Mouse (Mus musculus) G1E (cell line): ENCODE data around the gene Gm13420.

Experiments used
- CTCF ChIP-seq: IDR thresholded peaks from 2 replicates; pipeline ENCODE4 v1.5.1; 2012; ENCODE audit warnings: low read depth, low read length, inconsistent platforms, mixed read lengths
- POLR2AphosphoS5 ChIP-seq: IDR thresholded peaks from 2 replicates; pipeline ENCODE4 v1.6.1; 2012; ENCODE audit warnings: low read depth, low read length, inconsistent platforms; ENCODE audit not compliant: insufficient replicate concordance

DNA sequence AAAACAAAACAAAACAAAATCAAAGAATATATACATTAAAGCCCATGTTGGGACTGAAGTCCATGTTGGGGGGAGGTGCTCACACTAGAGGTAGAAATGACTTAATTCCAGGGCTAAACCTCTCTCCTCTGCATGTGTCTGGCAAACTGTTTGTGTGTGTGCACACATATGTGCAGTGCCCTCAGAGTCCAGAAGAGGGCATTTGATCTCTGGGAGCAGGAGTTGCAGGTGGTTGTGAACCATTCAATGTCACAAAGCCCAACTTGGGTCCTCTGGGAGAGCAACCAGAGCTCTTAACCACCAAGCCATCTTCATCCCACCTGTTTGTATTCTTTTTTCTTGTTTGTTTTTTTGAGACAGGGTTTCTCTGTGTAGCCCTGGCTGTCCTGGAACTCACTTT lies 18.7 kb upstream of the Gm13420 start:
- no peak for TF ChIP-seq CTCF
- TF ChIP-seq POLR2AphosphoS5, result no peak
